Mouse (Mus musculus) C2C12 (cell line): ENCODE data around the gene Sim2.

Experiments used
- CTCF ChIP-seq: IDR thresholded peaks from one replicate; pipeline ENCODE4 v1.5.1; 2011; ENCODE audit not compliant: control insufficient read depth, insufficient read depth, insufficient read length
- MYOD1 ChIP-seq: IDR thresholded peaks from one replicate; pipeline ENCODE4 v1.6.1; 2011; ENCODE audit warnings: low read depth; ENCODE audit not compliant: control insufficient read depth, insufficient read length
- USF1 ChIP-seq: IDR thresholded peaks from one replicate; pipeline ENCODE4 v1.6.1; 2011; ENCODE audit warnings: low read depth, mild to moderate bottlenecking, control low read depth, moderate library complexity

GRCm38 (mm10) chr16:94079856-94080555, 4.7 kb upstream of the Sim2 start:
- TF ChIP-seq CTCF (no peak), MYOD1 (no peak), USF1 (no peak)
